ENCODE assay signal across 21 mouse cellular contexts in genomic region chr8:8274987-8275386, GRCm38 (mm10).
DNase-seq lines count a peak whose midpoint lies in the region; ATAC-seq and TF ChIP-seq lines count a peak whose summit lies in the region.
"Had no signal": no experiment of that assay in that cellular context is flagged by ENCODE, and none has a peak within 500 bp of the region (broad histone marks: within the 10 kb centered on the region; RNA-seq: fewer than 3 reads in every experiment).

No protein-coding gene starts in this region.

- DNase-seq in cerebellum, postnatal 14 days = peak; percentile 7 to 11
- no peak for DNase-seq in cerebellum, postnatal 4 days (ENCODE audit: low spot score in 2 of 2)
- peak; percentile 22 for DNase-seq in lung, postnatal 0 days (ENCODE audit: low spot score)
- DNase-seq in lung, adult 2 months = no peak
- DNase-seq in Muller cell, postnatal 12 days (ENCODE audit: inconsistent ontology term) = peak; percentile 92
- peak; percentile 43 for DNase-seq in fibroblast of lung, adult 2 months (ENCODE audit: low read depth)
- no peak for DNase-seq in liver, postnatal 0 days
- no peak for DNase-seq in thymus, postnatal 25 days
- DNase-seq: adrenal gland, postnatal 10 days; gastrocnemius, postnatal 14 days; kidney, adult 8-10 months; layer of hippocampus, postnatal 36 days; lung, embryonic 14.5 days had no signal

- no peak overlapping the region for H3K9ac ChIP-seq in lung, postnatal 0 days (replicated peaks; ENCODE audit: low read depth)
- no peak overlapping the region for H3K9ac ChIP-seq in liver, postnatal 0 days (replicated peaks)
- H3K9ac ChIP-seq: embryonic facial prominence, embryonic 12.5 days; liver, embryonic 12.5 days; lung, embryonic 14.5 days; neural tube, embryonic 12.5 days; stomach, embryonic 15.5 days had no signal

- no peak for TF ChIP-seq CTCF in lung, postnatal 0 days (IDR thresholded peaks at IDR 0.05)
- no peak for TF ChIP-seq CTCF in lung, adult 2 months (IDR thresholded peaks at IDR 0.05; ENCODE audit: insufficient read depth, low read length)
- no peak for TF ChIP-seq CTCF in liver, postnatal 0 days (IDR thresholded peaks at IDR 0.05; ENCODE audit: low read depth)

- no peak for TF ChIP-seq POLR2A in lung, adult 2 months (IDR thresholded peaks at IDR 0.05; ENCODE audit: borderline replicate concordance, extremely low read depth, low read depth, low read length)

- H3K27ac ChIP-seq in lung, postnatal 0 days (ENCODE audit: low read length) = no peak overlapping the region
- H3K27ac ChIP-seq in liver, postnatal 0 days (ENCODE audit: low read depth) = no peak overlapping the region
- H3K27ac ChIP-seq: embryonic facial prominence, embryonic 12.5 days; kidney, postnatal 0 days; liver, embryonic 12.5 days; neural tube, embryonic 12.5 days; stomach, embryonic 15.5 days had no signal

- no peaks in the 10 kb centered on the region for H3K27me3 ChIP-seq in lung, postnatal 0 days (replicated peaks; ENCODE audit: insufficient read depth, low read length)
- H3K27me3 ChIP-seq in liver, postnatal 0 days (ENCODE audit: insufficient read depth, low read length) = no peaks in the 10 kb centered on the region
- H3K27me3 ChIP-seq: embryonic facial prominence, embryonic 12.5 days; liver, embryonic 12.5 days; neural tube, embryonic 12.5 days; stomach, embryonic 15.5 days had no signal

- H3K4me3 ChIP-seq in lung, postnatal 0 days (ENCODE audit: low read depth, low read length) = no peak overlapping the region
- H3K4me3 ChIP-seq in lung, adult 2 months (replicated peaks; ENCODE audit: extremely low read depth, low read depth, low read length) = no peak overlapping the region
- no peak overlapping the region for H3K4me3 ChIP-seq in liver, postnatal 0 days (ENCODE audit: low read depth, low read length)
- H3K4me3 ChIP-seq: embryonic facial prominence, embryonic 12.5 days; liver, embryonic 12.5 days; neural tube, embryonic 12.5 days; stomach, embryonic 15.5 days had no signal

- H3K4me1 ChIP-seq in lung, postnatal 0 days (ENCODE audit: insufficient read depth, low read depth, low read length) = no peaks in the 10 kb centered on the region
- peaks cover 2% of the 10 kb centered on the region; the same call in 1 of the 2 replicates for H3K4me1 ChIP-seq in lung, adult 2 months (ENCODE audit: control insufficient read depth, insufficient read depth, low read length)
- no peaks in the 10 kb centered on the region for H3K4me1 ChIP-seq in liver, postnatal 0 days (ENCODE audit: insufficient read depth)
- H3K4me1 ChIP-seq: embryonic facial prominence, embryonic 12.5 days; liver, embryonic 12.5 days; neural tube, embryonic 12.5 days; stomach, embryonic 15.5 days had no signal

- H3K4me2 ChIP-seq in lung, postnatal 0 days (replicated peaks; ENCODE audit: low read depth, low read length) = no peak overlapping the region
- H3K4me2 ChIP-seq in liver, postnatal 0 days (ENCODE audit: low read depth, low read length) = no peak overlapping the region
- H3K4me2 ChIP-seq: embryonic facial prominence, embryonic 12.5 days; liver, embryonic 12.5 days; lung, embryonic 14.5 days; midbrain, embryonic 11.5 days; neural tube, embryonic 12.5 days; stomach, embryonic 15.5 days had no signal

- H3K9me3 ChIP-seq in lung, postnatal 0 days (ENCODE audit: low read length) = no peaks in the 10 kb centered on the region
- H3K9me3 ChIP-seq in liver, postnatal 0 days (ENCODE audit: low read length) = no peaks in the 10 kb centered on the region
- H3K9me3 ChIP-seq: embryonic facial prominence, embryonic 12.5 days; liver, embryonic 12.5 days; neural tube, embryonic 12.5 days; stomach, embryonic 15.5 days had no signal

- TF ChIP-seq EP300 in lung, postnatal 0 days (IDR thresholded peaks at IDR 0.05) = peak; percentile 49
- TF ChIP-seq EP300 in liver, postnatal 0 days (IDR thresholded peaks at IDR 0.05; ENCODE audit: low read depth) = no peak

- 33% methylated on average over 1 of the region's 1 CpGs for WGBS in lung, postnatal 0 days
- WGBS in lung, adult 2 months = 47% methylated on average over 1 of the region's 1 CpGs
- WGBS in liver, postnatal 0 days (ENCODE audit: insufficient replicate concordance) = 53% methylated on average over 1 of the region's 1 CpGs

- H3K36me3 ChIP-seq in lung, postnatal 0 days (ENCODE audit: insufficient read depth, low read length) = no peaks in the 10 kb centered on the region
- no peaks in the 10 kb centered on the region for H3K36me3 ChIP-seq in liver, postnatal 0 days (replicated peaks; ENCODE audit: insufficient read depth, low read length)
- H3K36me3 ChIP-seq: embryonic facial prominence, embryonic 12.5 days; liver, embryonic 12.5 days; neural tube, embryonic 12.5 days; stomach, embryonic 15.5 days had no signal

- no peak for ATAC-seq in lung, postnatal 0 days
- no peak for ATAC-seq in liver, postnatal 0 days
- ATAC-seq: hindbrain, embryonic 16.5 days; liver, embryonic 12.5 days; midbrain, embryonic 16.5 days had no signal

Comparison
In these comparisons a context has a peak if more than half of its experiments do, and no peak if none do; other contexts are left out.
1. DNase-seq: peak in cerebellum, postnatal 14 days (2 of 2), lung, postnatal 0 days (single experiment), Muller cell, postnatal 12 days (single experiment) and fibroblast of lung, adult 2 months (single experiment); none in cerebellum, postnatal 4 days (0 of 2), lung, adult 2 months (single experiment), liver, postnatal 0 days (single experiment) and thymus, postnatal 25 days (single experiment).